Mouse (Mus musculus): Measurements from ENCODE around the gene Mlh1.

Mlh1 gene

DNA sequence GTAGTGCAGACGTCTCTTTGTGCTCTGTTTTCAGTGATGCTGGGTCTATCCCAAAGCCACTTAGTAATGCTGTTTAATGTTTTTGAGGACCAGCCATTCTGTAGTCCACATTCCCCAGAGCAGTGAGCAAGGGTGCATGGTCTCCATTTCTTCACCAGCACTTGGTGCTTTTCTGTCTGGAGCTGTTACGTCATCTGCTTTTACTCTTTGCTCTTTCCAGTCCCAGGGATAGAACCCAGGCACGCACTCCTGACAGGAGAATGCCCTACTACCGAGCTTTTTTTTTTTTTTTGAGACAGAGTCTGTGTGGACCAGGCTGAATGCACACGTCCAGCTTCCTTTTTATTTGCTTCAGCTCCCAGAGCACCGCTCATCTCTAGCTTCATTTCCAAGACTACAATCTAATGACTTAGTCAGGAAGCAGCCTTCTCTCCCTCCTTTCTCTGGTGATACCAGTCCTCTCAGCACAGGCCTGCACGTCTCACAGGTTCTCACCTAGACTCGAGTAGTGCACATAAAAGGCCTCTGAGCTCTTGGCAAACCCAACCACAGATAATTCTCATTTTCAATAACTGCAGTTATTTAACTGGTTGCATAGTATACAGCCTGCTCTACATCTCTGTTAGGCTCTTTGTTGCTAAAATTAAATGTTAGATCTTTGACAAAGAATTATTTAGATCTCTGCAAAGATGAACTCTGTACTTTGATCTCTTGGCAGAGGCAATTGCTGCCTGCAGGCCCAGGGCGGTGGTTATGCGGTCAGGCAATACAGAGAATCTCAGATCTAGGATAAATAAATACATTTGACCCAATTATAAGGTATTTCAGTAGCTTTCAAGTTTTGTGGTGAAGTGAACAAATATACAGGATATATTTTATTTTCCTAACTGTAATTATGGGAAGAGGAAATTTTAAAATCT, 60.2 kb downstream of the Mlh1 start:
- no peak for DNase-seq

DNA sequence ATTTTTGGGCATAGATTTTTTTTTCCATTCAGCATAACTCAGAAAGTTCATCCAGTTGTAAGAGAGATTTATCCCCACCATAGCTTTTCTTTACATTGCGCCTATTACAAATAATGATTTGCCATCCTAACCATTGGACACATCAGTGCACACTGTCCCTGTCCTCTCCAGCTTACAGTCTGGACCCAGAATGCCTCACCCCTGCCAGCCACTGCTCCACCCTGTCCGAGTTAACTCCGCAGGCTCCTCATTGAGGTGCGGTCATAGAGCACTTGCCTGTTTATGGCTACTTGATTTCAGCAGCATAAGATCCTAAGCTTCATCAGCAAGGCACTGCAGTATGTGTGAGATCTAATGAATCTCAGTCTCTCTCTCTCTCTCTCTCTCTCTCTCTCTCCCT, 61.2 kb downstream of the Mlh1 start:
- DNase-seq: no peak

DNA sequence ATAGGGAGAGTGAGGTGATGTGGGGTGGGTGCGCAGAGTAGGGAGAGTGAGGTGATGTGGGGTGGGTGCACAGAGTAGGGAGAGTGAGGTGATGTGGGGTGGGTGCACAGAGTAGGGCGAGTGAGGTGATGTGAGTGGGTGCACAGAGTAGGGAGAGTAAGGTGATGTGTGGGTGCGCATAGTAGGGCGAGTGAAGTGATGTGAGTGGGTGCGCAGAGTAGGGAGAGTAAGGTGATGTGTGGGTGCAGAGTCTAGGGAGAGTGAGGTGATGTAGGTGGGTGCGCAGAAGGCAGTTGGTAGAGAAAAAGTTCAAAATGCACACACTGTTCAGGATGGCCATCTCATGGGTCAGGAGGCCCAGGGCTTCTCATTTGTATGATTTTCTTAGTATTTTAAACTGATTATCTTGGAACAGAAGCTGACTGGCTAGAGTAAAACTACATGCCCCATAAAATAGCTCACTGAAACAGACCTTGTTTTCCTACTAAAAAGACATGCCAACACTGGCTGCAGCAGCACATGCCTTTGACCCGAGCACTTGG, 62.4 kb downstream of the Mlh1 start:
- no peak for DNase-seq

DNA sequence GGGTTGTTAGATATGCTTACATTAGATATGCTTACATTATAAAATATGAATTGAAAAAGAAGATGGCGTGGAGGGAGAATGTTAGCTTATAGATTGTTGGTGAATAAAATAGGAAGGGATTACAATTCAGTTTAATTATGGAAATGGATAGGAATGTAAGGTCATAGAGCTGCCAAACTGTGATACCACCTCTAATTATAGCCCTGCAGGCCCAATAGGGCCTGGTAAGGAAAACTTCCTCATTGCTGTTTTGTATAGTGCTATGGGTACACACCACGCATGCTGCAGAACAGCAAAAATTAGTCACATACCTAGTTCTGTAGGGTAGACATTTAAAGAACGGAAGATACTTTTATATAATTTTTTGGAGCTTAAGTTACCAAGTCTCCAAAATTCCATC, 63.4 kb downstream of the Mlh1 start:
- no peak for DNase-seq

DNA sequence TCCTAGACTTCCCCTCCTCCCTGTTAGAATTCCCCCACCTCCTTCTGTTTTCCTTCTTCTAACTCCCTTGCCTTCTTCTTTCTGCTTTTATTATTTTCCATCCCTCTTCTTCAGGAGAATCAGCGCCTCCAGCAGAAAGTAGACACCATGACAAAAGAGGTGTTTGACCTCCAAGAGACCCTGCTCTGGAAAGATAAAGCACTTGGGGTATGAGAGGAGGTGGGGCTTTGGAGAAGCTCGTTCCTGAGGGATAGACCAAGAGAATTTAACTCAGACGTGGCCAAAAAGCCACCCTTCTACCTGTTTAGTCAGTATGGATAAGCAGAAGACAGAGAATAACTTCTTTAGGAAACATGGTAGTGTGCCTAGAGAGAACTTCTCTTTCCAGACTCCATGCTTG, 63.9 kb downstream of the Mlh1 start:
- no peak for DNase-seq

DNA sequence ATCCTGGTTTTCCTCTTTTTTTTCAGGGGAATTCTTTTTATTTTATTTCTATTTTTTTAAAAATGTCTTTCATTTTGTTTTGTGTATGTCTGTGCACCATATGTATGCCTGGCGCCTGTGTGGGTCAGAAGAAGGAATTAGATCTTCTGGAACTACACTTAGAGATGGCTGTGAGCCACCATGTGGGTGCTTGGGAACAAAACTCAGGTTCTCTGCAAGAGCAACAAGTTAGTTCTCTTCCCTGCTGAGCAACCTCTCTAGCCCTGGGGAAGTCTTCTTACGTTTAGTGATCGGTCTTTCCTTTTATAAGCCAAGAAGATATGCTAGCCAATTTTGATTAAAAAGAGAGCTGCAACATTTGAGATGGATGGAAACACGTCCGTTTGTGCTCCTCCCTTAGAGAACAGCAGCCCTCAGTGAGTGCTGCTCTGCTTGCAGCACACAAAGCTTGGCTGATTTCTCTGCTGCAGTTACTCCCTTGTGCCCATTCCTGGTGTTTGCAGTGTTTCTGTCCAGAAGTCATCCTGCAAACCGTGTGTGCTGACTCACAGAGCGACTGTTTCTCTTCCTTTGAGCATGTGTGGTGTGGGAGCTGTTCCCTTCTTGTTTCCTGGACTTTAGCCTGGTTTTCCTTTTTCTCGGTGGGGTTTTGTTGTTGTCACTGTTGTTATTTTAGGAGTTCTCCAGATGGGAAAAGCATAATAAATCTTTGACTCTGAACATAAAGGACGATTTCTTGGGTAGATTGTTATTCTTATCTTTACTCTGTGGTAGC, 66.8 kb downstream of the Mlh1 start:
- no peak for DNase-seq

DNA sequence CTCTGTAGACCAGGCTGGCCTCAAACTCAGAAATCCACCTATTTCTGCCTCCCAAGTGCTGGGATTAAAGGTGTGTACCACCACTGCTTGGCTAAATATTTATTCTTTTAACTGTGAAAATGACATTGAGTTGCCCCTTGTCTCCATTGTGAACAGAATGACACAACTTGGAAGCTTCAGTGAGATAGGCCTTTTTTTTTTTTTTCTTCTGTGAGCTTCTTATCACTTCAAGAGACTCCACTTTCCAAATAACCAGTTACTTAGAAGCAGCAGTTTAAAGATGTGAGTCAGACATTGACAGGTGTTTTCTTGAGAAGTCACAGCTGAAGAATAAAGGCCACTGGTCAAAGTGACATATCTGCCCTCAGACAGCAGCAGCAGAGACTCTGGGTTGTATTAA, 71.4 kb downstream of the Mlh1 start:
- no peak for DNase-seq

DNA sequence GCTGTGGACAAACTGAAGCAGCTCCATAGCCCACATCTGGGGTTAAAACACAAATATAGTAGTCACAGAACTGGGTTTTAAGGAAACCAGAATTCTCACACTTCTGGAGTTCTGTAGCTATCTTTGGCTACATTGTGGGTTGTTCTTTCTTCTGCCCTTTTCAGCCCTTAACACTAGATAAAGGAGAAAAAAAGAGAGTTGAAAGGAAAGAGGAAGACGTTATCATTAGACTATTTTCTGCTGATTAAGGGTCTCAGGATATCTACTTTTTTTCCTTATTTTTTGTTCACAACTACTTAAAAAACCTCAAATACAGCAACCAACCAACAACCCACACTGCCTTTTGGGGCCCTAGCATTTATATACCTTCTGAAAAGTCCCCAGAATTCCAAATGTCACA, 73.3 kb downstream of the Mlh1 start:
- DNase-seq: no peak

DNA sequence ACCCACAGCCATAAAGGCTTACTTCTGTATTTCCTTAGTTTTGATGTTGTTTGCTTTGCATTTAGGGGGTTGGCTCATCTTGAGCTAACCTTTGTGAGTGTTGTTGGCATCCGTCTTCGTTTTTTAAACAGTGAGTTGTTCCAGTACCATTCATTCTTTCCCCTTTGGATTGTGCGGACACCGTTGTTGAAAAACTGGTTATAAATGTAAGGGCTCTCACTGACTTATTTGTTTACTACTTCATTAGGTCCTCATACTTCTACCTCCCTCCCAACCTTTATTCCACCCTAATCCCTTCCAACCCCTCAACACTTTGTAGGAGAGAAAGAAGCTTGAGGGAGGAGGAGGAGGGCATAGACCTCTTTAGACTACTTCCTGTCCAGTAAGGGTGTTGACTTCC, 73.9 kb downstream of the Mlh1 start:
- no peak for DNase-seq

DNA sequence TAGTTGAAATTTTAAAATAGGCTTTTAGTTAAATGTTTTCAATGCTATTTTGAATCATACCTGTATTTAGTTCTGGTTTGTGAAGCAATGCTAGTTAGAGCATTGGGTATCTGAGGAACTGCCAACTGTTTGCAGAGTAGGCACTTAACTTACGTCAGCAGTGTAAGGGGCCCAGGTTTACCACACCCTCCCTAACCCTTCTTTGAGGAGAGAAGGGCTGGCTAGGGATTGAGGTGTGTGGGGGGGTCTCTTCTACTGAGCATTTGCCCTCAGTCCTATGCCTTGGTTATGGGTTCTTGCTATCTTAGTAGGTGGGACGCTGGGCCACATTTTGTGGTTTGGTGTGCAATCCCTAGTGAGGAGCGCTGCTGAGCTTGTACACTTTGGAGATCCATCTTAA, 74.5 kb downstream of the Mlh1 start:
- DNase-seq: no peak

DNA sequence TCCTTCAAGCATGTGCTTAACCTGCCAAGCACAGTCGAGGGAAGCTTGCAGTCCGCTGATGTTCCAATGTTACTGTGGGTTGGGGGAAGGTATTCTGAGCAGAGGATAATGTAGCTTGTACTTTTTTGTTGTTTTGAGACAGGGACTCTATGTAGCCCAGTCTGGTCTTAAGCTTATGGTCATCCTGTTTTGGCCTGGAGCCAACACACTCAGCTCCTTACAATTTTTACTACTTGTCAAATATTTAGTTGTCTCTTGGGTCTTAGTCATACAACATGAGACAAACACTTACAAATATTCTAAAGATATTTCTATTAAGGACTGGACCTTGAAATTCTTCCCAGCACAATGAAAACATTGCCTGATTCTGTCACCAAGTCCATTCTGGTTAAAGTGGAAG, 78.4 kb downstream of the Mlh1 start:
- no peak for DNase-seq

DNA sequence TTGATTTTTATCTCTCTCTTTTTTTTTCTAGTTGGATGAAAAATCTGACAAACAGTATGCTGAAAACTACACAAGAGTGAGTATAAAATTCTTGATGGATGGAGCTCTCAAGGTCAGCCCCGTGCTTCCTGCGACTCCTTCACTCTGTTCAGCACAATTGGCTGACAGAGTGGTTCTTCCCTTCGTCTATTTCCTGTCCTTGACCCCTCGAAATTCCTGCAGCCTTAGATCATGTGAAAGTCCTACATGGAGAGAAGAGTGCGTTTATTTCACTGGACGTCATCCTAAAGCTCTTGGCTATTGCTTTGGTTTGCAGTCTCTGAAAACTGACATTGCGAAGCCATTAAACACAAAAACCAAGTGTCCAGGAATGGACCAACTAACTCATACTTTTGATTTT, 82.9 kb downstream of the Mlh1 start:
- no peak for DNase-seq

DNA sequence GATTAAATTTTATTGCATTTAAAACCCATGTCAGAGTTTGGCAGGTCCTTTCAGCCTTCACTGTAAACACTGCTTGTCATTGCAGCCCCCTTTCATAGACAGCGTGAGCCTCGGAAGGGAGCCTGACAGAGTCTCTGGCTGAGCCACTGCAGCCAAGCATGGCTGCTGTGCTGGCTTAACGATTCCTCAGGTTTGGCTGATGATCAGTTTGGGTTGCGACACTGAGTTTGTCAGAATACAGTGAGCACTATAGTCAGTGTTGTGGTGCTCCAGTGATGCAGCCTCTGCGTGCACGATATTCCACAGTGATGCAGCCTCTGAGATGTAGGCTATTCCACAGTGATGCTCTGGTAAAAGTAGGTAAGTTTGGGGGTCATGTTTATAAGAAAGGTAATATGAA, 84.7 kb downstream of the Mlh1 start:
- no peak for DNase-seq

DNA sequence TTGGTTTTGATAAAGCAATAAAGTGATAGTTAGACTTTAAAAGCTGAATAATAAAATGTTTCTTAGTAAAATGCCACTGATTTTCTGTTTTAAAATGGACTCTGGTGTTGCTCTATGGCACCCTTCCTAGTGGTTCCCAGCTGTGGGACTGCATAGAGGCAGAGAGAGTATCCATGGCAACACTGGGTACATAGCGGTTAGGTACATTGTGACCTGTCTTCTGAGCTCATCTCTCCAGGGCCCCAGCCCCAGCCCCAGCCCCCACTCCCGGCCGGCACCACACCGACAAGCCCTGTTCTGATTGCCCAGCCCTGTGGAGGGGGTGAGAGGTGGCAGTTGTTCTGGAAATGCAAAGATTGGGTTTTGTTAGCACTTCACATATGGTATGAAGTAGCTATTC, 86.7 kb downstream of the Mlh1 start:
- no peak for DNase-seq

DNA sequence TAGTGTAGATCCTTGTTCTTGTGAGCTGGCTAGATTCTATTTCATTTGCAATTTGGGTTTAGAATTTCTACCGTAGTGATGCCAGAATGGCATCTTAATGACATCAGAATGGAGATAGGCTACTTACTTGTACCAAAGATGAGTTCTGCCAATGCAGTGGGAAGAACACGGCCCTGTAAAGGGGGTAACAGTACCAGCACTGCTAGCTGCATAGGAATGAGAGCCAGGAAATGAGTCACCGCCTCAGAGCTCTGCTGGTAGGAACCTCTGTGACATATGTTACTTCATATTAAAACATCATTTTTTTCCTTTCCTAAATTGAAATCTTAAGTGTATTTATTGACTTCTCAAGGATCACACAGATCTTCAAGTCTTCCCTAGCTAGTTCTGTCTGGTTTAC, 89.4 kb downstream of the Mlh1 start:
- no peak for DNase-seq

DNA sequence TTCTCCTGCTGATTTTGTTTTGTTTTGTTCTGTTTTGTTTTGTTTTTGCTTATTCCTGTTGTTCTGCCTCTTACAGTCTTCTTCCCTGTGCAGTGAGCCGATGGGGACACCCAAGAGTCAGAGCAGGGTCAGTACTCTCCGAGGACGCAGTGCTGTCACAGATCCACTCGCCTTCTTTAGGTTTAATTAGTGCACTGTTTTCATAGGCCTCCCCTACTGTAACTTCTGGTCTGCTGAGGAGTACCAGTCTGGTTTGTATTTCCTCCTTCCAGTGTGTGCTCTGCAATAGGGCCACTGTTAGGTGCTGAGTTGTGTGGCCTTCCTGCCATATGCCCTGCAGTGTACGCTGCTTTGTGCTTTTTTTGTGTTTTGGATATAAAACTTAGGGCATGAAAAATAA, 92.6 kb downstream of the Mlh1 start:
- no peak for DNase-seq
